Mouse (Mus musculus): ENCODE results near the gene Zfp219.

- no peak for TF ChIP-seq POLR2A (IDR thresholded peaks at IDR 0.05; ENCODE audit: insufficient read depth, low read depth, low read length)
- no peak for TF ChIP-seq CTCF (IDR thresholded peaks at IDR 0.05)
Measured at GRCm38 (mm10) chr14:52009841-52010240, 10.7 kb downstream of the Zfp219 start.
